Mouse (Mus musculus) CH12.LX (cell line): ENCODE data around the gene Tmem110. TPM values are rescaled to one million over a fixed set of nuclear protein-coding genes. Genes with fewer than 3 reads are reported as not detected.

Experiments used
- DNase-seq: peaks from one replicate; pipeline ENCODE4 v3.0.0-alpha.2; 2013; ENCODE audit errors: extremely low read depth
- H3K27ac ChIP-seq: 2 replicates; pipeline ENCODE4 v1.5.1; 2012; ENCODE audit warnings: low read depth, mild to moderate bottlenecking, control low read depth, moderate library complexity; ENCODE audit not compliant: insufficient read depth
- H3K27me3 ChIP-seq: replicated peaks from 2 replicates; pipeline ENCODE3; 2012; ENCODE audit warnings: inconsistent platforms
- H3K36me3 ChIP-seq, 2 experiments: replicated peaks in 1 of 2; 2 replicates each; pipeline versions ENCODE3 to v1.6.1; 2012; ENCODE audit warnings: inconsistent platforms in 1 of 2, low read length in 1 of 2, mild to moderate bottlenecking in 1 of 2, mixed read lengths in 1 of 2, moderate library complexity in 1 of 2; ENCODE audit not compliant: control insufficient read depth in 1 of 2, insufficient read depth in 1 of 2
- H3K4me1 ChIP-seq, 2 experiments: 2 replicates each; pipeline ENCODE4 v1.6.1; 2012; ENCODE audit warnings: inconsistent platforms in 1 of 2, moderate library complexity in 1 of 2; ENCODE audit not compliant: insufficient read depth in 2 of 2, control insufficient read depth in 1 of 2
- H3K4me2 ChIP-seq: 2 replicates; pipeline ENCODE4 v1.6.1; 2012; ENCODE audit warnings: low read depth, mild to moderate bottlenecking, control low read depth; ENCODE audit not compliant: poor library complexity, insufficient read depth, severe bottlenecking
- H3K4me3 ChIP-seq, 3 experiments: fragments of 150-350 bp in 1 of 3; sonication (generic) in 1 of 3; replicated peaks in 1 of 3; 2 replicates each; pipeline versions ENCODE3 to v1.5.1; 2011 to 2012; ENCODE audit warnings: low read depth in 2 of 3, low read length in 2 of 3, mild to moderate bottlenecking in 2 of 3, moderate library complexity in 2 of 3, control low read depth in 1 of 3, improper control_type of control experiment in 1 of 3, inconsistent platforms in 1 of 3, mixed read lengths in 1 of 3; ENCODE audit not compliant: poor library complexity in 1 of 3
- H3K79me2 ChIP-seq: replicated peaks from 2 replicates; pipeline ENCODE4 v1.6.1; 2012; ENCODE audit warnings: mild to moderate bottlenecking, moderate library complexity; ENCODE audit not compliant: control insufficient read depth, poor library complexity, insufficient read depth, severe bottlenecking; ENCODE audit errors: extremely low read depth
- H3K9ac ChIP-seq: 2 replicates; pipeline ENCODE4 v1.6.1; 2012; ENCODE audit warnings: low read depth, mild to moderate bottlenecking, control low read depth, moderate library complexity; ENCODE audit not compliant: insufficient read depth
- H3K9me3 ChIP-seq: replicated peaks from 2 replicates; pipeline ENCODE3; 2012; ENCODE audit warnings: low read length, inconsistent platforms, mixed read lengths
- BHLHE40 ChIP-seq: IDR thresholded peaks from 2 replicates; pipeline ENCODE4 v1.6.1; 2011; ENCODE audit warnings: mild to moderate bottlenecking, low read depth, low read length, improper control_type of control experiment
- CTCF ChIP-seq, 2 experiments: IDR thresholded peaks in 1 of 2; conservative IDR thresholded peaks in 1 of 2; 2 replicates each; pipeline ENCODE4 v1.5.1; 2011 to 2012; ENCODE audit warnings: low read depth in 2 of 2, low read length in 2 of 2, improper control_type of control experiment in 1 of 2, inconsistent platforms in 1 of 2, mild to moderate bottlenecking in 1 of 2, moderate library complexity in 1 of 2
- EP300 ChIP-seq: IDR thresholded peaks from 2 replicates; pipeline ENCODE4 v1.6.1; 2011; ENCODE audit warnings: low read length, improper control_type of control experiment
- ETS1 ChIP-seq: conservative IDR thresholded peaks from 2 replicates; pipeline ENCODE4 v1.6.1; 2012; ENCODE audit warnings: low read depth, mild to moderate bottlenecking, inconsistent platforms, low read length, improper control_type of control experiment, moderate library complexity
- GABPA ChIP-seq: IDR thresholded peaks from 2 replicates; pipeline ENCODE4 v1.6.1; 2012; ENCODE audit warnings: low read depth, low read length, improper control_type of control experiment, inconsistent platforms; ENCODE audit not compliant: insufficient replicate concordance
- IRF4 ChIP-seq: IDR thresholded peaks from 2 replicates; pipeline ENCODE4 v1.6.1; 2014; ENCODE audit warnings: low read depth, mild to moderate bottlenecking, inconsistent platforms, low read length, improper control_type of control experiment
- JUN ChIP-seq: IDR thresholded peaks from 2 replicates; pipeline ENCODE4 v1.6.1; 2011; ENCODE audit warnings: low read depth, mild to moderate bottlenecking, low read length, improper control_type of control experiment, moderate library complexity; ENCODE audit not compliant: insufficient read depth
- JUND ChIP-seq: conservative IDR thresholded peaks from 2 replicates; pipeline ENCODE4 v1.6.1; 2011; ENCODE audit warnings: low read depth, low read length, improper control_type of control experiment
- KAT2A ChIP-seq: IDR thresholded peaks from 2 replicates; pipeline ENCODE4 v1.6.1; 2012; ENCODE audit warnings: low read length, improper control_type of control experiment, inconsistent platforms; ENCODE audit not compliant: insufficient replicate concordance
- MAFK ChIP-seq: IDR thresholded peaks from 2 replicates; pipeline ENCODE4 v1.6.1; 2011; ENCODE audit warnings: low read length, improper control_type of control experiment; ENCODE audit not compliant: insufficient replicate concordance
- MAX ChIP-seq: IDR thresholded peaks from 2 replicates; pipeline ENCODE4 v1.6.1; 2011; ENCODE audit warnings: low read length, improper control_type of control experiment
- MAZ ChIP-seq: IDR thresholded peaks from 2 replicates; pipeline ENCODE4 v1.6.1; 2012; ENCODE audit warnings: low read depth, mild to moderate bottlenecking, inconsistent platforms, low read length, improper control_type of control experiment, moderate library complexity
- MYC ChIP-seq: IDR thresholded peaks from 2 replicates; pipeline ENCODE4 v1.6.1; 2011; ENCODE audit warnings: low read depth, mild to moderate bottlenecking, improper control_type of control experiment, low read length
- NELFE ChIP-seq: IDR thresholded peaks from 2 replicates; pipeline ENCODE4 v1.6.1; 2011; ENCODE audit warnings: low read depth, low read length, improper control_type of control experiment
- POLR2A ChIP-seq: IDR thresholded peaks from 2 replicates; pipeline ENCODE4 v1.6.1; 2011; ENCODE audit warnings: low read depth, mild to moderate bottlenecking, improper control_type of control experiment, low read length
- POLR2AphosphoS2 ChIP-seq: IDR thresholded peaks from 2 replicates; pipeline ENCODE4 v1.6.1; 2011; ENCODE audit warnings: low read depth, low read length, improper control_type of control experiment
- RAD21 ChIP-seq: IDR thresholded peaks from 2 replicates; pipeline ENCODE4 v1.6.1; 2011; ENCODE audit warnings: low read depth, mild to moderate bottlenecking, low read length, improper control_type of control experiment, moderate library complexity
- SIN3A ChIP-seq: IDR thresholded peaks from 2 replicates; pipeline ENCODE4 v1.6.1; 2012; ENCODE audit warnings: low read length, improper control_type of control experiment, inconsistent platforms
- SMC3 ChIP-seq: IDR thresholded peaks from 2 replicates; pipeline ENCODE4 v1.6.1; 2011; ENCODE audit warnings: low read depth, low read length, improper control_type of control experiment
- TCF12 ChIP-seq: IDR thresholded peaks from 2 replicates; pipeline ENCODE4 v1.6.1; 2014; ENCODE audit warnings: low read depth, mild to moderate bottlenecking, inconsistent platforms, low read length, improper control_type of control experiment
- UBTF ChIP-seq: IDR thresholded peaks from 2 replicates; pipeline ENCODE4 v1.6.1; 2012; ENCODE audit warnings: low read depth, mild to moderate bottlenecking, inconsistent platforms, low read length, improper control_type of control experiment, moderate library complexity
- USF2 ChIP-seq: conservative IDR thresholded peaks from 2 replicates; pipeline ENCODE4 v1.6.1; 2011; ENCODE audit warnings: low read depth, low read length, improper control_type of control experiment
- ZKSCAN1 ChIP-seq: IDR thresholded peaks from 2 replicates; pipeline ENCODE4 v1.6.1; 2012; ENCODE audit warnings: low read depth, inconsistent platforms, low read length, improper control_type of control experiment, borderline replicate concordance
- ZMIZ1 ChIP-seq: IDR thresholded peaks from 2 replicates; pipeline ENCODE4 v1.6.1; 2012; ENCODE audit warnings: low read depth, mild to moderate bottlenecking, inconsistent platforms, low read length, improper control_type of control experiment
- ZNF384 ChIP-seq: IDR thresholded peaks from 2 replicates; pipeline ENCODE4 v1.6.1; 2012; ENCODE audit warnings: low read depth, low read length, improper control_type of control experiment, inconsistent platforms
- dilution Hi-C: fragments of 300-500 bp; cut with MboI; formaldehyde crosslinking; loops from 2 replicates; pipeline ENCODE4 v1.14.3; 2020; ENCODE audit warnings: low sequenced_read_pairs; ENCODE audit not compliant: extremely low pct_unique_long_range_greater_than_20kb, extremely low pct_ligation_motif_present
- in situ Hi-C: fragments of 300-500 bp; cut with MboI; formaldehyde crosslinking; loops from 3 replicates; pipeline ENCODE4 v1.14.3; 2019; ENCODE audit warnings: low sequenced_read_pairs, low pct_ligation_motif_present, low pct_unique_long_range_greater_than_20kb, mixed read lengths
- polyA plus RNA-seq: library from polyadenylated mRNA; unstranded; fragments of >175 nt; gene quantifications from 2 replicates; pipeline ENCODE4 v1.2.1, GENCODE M21; 2012; ENCODE audit warnings: low read depth; ENCODE audit not compliant: insufficient read length
- total RNA-seq, 2 experiments: library from RNA; depleted of rRNA; stranded (reverse); fragments of 300-350 nt in 1 of 2; fragments of >200 nt in 1 of 2; gene quantifications; 2 replicates each; pipeline ENCODE4 v1.2.3; 2012 to 2014

Tmem110 gene
- total and polyA plus RNA-seq, 3 experiments = 10.3 to 26.2 (median 19.4) TPM

DNA sequence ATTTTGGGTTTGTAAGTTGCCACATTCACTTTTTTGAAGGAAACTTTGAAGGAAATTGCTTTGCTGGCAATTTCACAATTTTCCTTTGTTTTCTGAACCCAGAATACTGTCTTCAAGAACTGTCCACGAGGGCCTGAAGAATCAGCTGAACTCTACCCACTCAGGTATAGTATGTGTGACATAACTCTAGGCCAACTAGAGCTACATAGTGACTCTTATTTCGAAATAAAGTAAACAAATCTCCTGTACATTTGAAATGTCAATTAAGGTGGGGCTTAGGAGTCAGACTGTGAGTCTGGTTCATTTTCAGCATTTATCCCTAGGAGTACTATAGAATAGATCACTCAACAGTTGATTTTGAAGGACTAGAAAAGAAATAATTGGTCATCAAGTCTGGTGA lies 23.6 kb upstream of the Tmem110 start:
- H3K36me3 ChIP-seq = peaks cover 12 to 22% of the 10 kb centered on the region in 2 experiments

DNA sequence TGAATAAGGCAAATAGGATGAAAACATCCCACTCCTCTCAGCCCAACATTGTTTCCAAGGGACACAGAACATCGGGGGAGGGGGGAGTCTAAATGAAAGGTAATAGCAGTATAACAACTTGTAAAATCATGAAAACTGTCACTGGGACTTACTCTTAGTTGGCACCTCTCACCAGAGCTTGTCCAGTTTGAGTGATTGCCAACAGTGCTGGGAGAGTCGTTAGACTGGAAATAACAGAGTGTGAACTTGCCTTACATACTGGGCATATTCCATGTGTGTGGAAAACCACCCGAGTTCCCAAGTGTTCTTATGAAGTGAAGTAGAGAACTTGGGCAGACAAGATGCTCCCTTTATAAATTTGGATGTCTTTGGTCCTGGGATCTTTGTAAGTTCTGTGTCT lies 4.3 kb upstream of the Tmem110 start:
- Histone ChIP-seq H3K4me2 (no peak overlapping the region), H3K4me3 (no peak overlapping the region), H3K4me1 (peaks cover 2 to 5% of the 10 kb centered on the region in 2 experiments; a peak in 2 of 4 replicates), H3K9me3 (no peaks in the 10 kb centered on the region), H3K27ac (no peak overlapping the region), H3K27me3 (no peaks in the 10 kb centered on the region), H3K9ac (no peak overlapping the region), H3K79me2 (peaks cover 3% of the 10 kb centered on the region), H3K36me3 (peaks cover 11 to 32% of the 10 kb centered on the region in 2 experiments)
- DNase-seq = no peak
- in situ Hi-C loops = no loop called here
- no peak for TF ChIP-seq MAZ
- no peak for TF ChIP-seq ETS1
- no peak for TF ChIP-seq BHLHE40
- TF ChIP-seq RAD21 = no peak
- TF ChIP-seq ZNF384 = no peak
- no peak for TF ChIP-seq JUND
- TF ChIP-seq SMC3 = no peak
- TF ChIP-seq CTCF (conservative IDR thresholded peaks at IDR 0.05 in 1 of 2, IDR thresholded peaks at IDR 0.05 in 1 of 2; ENCODE audit: low read depth in 2 of 2, low read length in 2 of 2) = no peak
- no peak for TF ChIP-seq NELFE
- TF ChIP-seq USF2 = no peak
- no peak for TF ChIP-seq MYC
- no peak for TF ChIP-seq ZKSCAN1
- TF ChIP-seq POLR2AphosphoS2 = no peak
- TF ChIP-seq SIN3A = no peak
- no peak for TF ChIP-seq IRF4
- no peak for TF ChIP-seq UBTF
- TF ChIP-seq ZMIZ1 = no peak
- TF ChIP-seq TCF12 = no peak
- TF ChIP-seq POLR2A = no peak
- dilution Hi-C loops = no loop called here

More for the DNA sequence above, 23.6 kb upstream of the Tmem110 start:
- no peak for TF ChIP-seq SMC3
- no peak for TF ChIP-seq GABPA
- TF ChIP-seq KAT2A = no peak
- no peak for TF ChIP-seq USF2
- TF ChIP-seq MAFK = no peak
- TF ChIP-seq EP300 = no peak
- TF ChIP-seq TCF12 = no peak
- TF ChIP-seq MAX = no peak
- no peak for TF ChIP-seq JUN
- no peaks in the 10 kb centered on the region for H3K27me3 ChIP-seq
- dilution Hi-C loops = no loop called here
- no peak for DNase-seq
- no peaks in the 10 kb centered on the region for H3K79me2 ChIP-seq
- H3K4me1 ChIP-seq = no peaks in the 10 kb centered on the region
- H3K9me3 ChIP-seq = no peaks in the 10 kb centered on the region
- H3K4me3 ChIP-seq = no peak overlapping the region
- no peak overlapping the region for H3K27ac ChIP-seq
- in situ Hi-C loops = no loop called here
- no peak overlapping the region for H3K9ac ChIP-seq
- H3K4me2 ChIP-seq = no peak overlapping the region
